Mouse (Mus musculus) small intestine, adult 2 months (tissue): ENCODE data around the gene Aup1.

Experiments used
- CTCF ChIP-seq: fragments of 200-500 bp; IDR thresholded peaks from 2 replicates; pipeline ENCODE4 v1.5.1; 2012; ENCODE audit warnings: low read depth, mild to moderate bottlenecking, control low read depth, inconsistent platforms, low read length, moderate library complexity, mixed read lengths; ENCODE audit not compliant: insufficient replicate concordance, insufficient read length; ENCODE audit errors: extremely low read depth
- POLR2A ChIP-seq: fragments of 200-500 bp; IDR thresholded peaks from 2 replicates; pipeline ENCODE4 v1.6.1; 2012; ENCODE audit warnings: low read depth, mild to moderate bottlenecking, control low read depth, inconsistent platforms, low read length, moderate library complexity

- TF ChIP-seq CTCF (no peak), POLR2A (no peak)
Observed at GRCm38 (mm10) chr6:83031921-83032590, 22.3 kb upstream of the Aup1 start.
